Comparison of ENCODE assay signal across 27 mouse cellular contexts in genomic region chr9:40723311-40723772, GRCm38 (mm10). TPM values are rescaled to one million over a fixed set of nuclear protein-coding genes. Genes with fewer than 3 reads are reported as not detected.
DNase-seq lines count a peak whose midpoint lies in the region; ATAC-seq lines count a peak whose summit lies in the region.
"Had no signal": no experiment of that assay in that cellular context is flagged by ENCODE, and none has a peak within 500 bp of the region (broad histone marks: within the 10 kb centered on the region; RNA-seq: fewer than 3 reads in every experiment).

No protein-coding gene starts in this region.

- WGBS in forebrain, embryonic 13.5 days, result 51% methylated on average over 2 of the region's 2 CpGs
- 63% methylated on average over 2 of the region's 2 CpGs for WGBS in forebrain, embryonic 12.5 days
- WGBS in kidney, embryonic 15.5 days, result 31% methylated on average over 2 of the region's 2 CpGs

- no peak overlapping the region for H3K9ac ChIP-seq in forebrain, embryonic 13.5 days
- no peak overlapping the region for H3K9ac ChIP-seq in forebrain, embryonic 12.5 days
- no peak overlapping the region for H3K9ac ChIP-seq in kidney, embryonic 15.5 days
- H3K9ac ChIP-seq: embryonic facial prominence, embryonic 13.5 days; heart, embryonic 15.5 days; intestine, embryonic 15.5 days; liver, embryonic 13.5 days; midbrain, embryonic 15.5 days had no signal

- no peak for DNase-seq in kidney, postnatal 25 days
- DNase-seq in cerebellum, adult 11 months, result peak; percentile 71
- peak; percentile 72 to 80 for DNase-seq in cerebellum, postnatal 14 days
- DNase-seq in left cerebral cortex, postnatal 10 days (ENCODE audit: extremely low spot score in 1 of 2, low spot score in 2 of 2), result no peak
- DNase-seq: gastrocnemius, adult 2 months; layer of hippocampus, postnatal 36 days; liver, embryonic 13.5 days; right cerebral cortex, adult 18-20 months; thymus, postnatal 36 days had no signal

- no peaks in the 10 kb centered on the region for H3K36me3 ChIP-seq in forebrain, embryonic 13.5 days (ENCODE audit: poor library complexity, severe bottlenecking)
- H3K36me3 ChIP-seq in forebrain, embryonic 12.5 days (replicated peaks), result no peaks in the 10 kb centered on the region
- no peaks in the 10 kb centered on the region for H3K36me3 ChIP-seq in kidney, embryonic 15.5 days
- H3K36me3 ChIP-seq: embryonic facial prominence, embryonic 13.5 days; G1E; heart, embryonic 15.5 days; intestine, embryonic 15.5 days; liver, embryonic 13.5 days; midbrain, embryonic 15.5 days had no signal

- ATAC-seq in forebrain, embryonic 13.5 days, result peak; percentile 28; the same call in 1 of the 2 replicates
- no peak for ATAC-seq in forebrain, embryonic 12.5 days (ENCODE audit: low FRiP score)
- 0 out of 2 replicates have a peak, but pooled peaks have one; percentile 50 for ATAC-seq in kidney, embryonic 15.5 days (replicated peaks; ENCODE audit: low FRiP score)
- no peak for ATAC-seq in granulocyte monocyte progenitor cell, adult 5-6 weeks (replicated peaks; ENCODE audit: poor library complexity, severe bottlenecking)
- ATAC-seq: CD4-positive, CD25-positive, alpha-beta regulatory T cell, adult 4 months; intestine, embryonic 15.5 days; lung, postnatal 0 days; midbrain, embryonic 15.5 days had no signal

- no peak overlapping the region for H3K4me3 ChIP-seq in forebrain, embryonic 13.5 days
- H3K4me3 ChIP-seq in forebrain, embryonic 12.5 days (replicated peaks), result no peak overlapping the region
- no peak overlapping the region for H3K4me3 ChIP-seq in kidney, embryonic 15.5 days (replicated peaks)
- H3K4me3 ChIP-seq: embryonic facial prominence, embryonic 13.5 days; gastrocnemius, adult 2 months; heart, embryonic 15.5 days; intestine, embryonic 15.5 days; liver, embryonic 13.5 days; midbrain, embryonic 15.5 days had no signal

- intact Hi-C loops in left cerebral cortex, postnatal 10 days (cut with DNase I), result no loop called here

- H3K4me1 ChIP-seq in forebrain, embryonic 13.5 days, result peaks cover 28% of the 10 kb centered on the region
- peaks cover 21% of the 10 kb centered on the region for H3K4me1 ChIP-seq in forebrain, embryonic 12.5 days
- H3K4me1 ChIP-seq in kidney, embryonic 15.5 days, result peaks cover 49% of the 10 kb centered on the region
- H3K4me1 ChIP-seq: heart, embryonic 15.5 days; intestine, embryonic 15.5 days; liver, embryonic 13.5 days; midbrain, embryonic 15.5 days had no signal

- no peaks in the 10 kb centered on the region for H3K27me3 ChIP-seq in forebrain, embryonic 13.5 days
- H3K27me3 ChIP-seq in forebrain, embryonic 12.5 days, result no peaks in the 10 kb centered on the region
- no peaks in the 10 kb centered on the region for H3K27me3 ChIP-seq in kidney, embryonic 15.5 days
- H3K27me3 ChIP-seq: embryonic facial prominence, embryonic 13.5 days; heart, embryonic 15.5 days; intestine, embryonic 15.5 days; liver, embryonic 13.5 days; midbrain, embryonic 15.5 days had no signal

- 0 out of 2 replicates have a peak overlapping the region, but pooled peaks have one; percentile 20 for H3K27ac ChIP-seq in forebrain, embryonic 13.5 days
- no peak overlapping the region for H3K27ac ChIP-seq in forebrain, embryonic 12.5 days
- H3K27ac ChIP-seq in kidney, embryonic 15.5 days, result peak overlapping the region; percentile 76
- H3K27ac ChIP-seq: embryonic facial prominence, embryonic 13.5 days; gastrocnemius, adult 2 months; heart, embryonic 15.5 days; intestine, embryonic 15.5 days; liver, embryonic 13.5 days; midbrain, embryonic 15.5 days had no signal

- H3K4me2 ChIP-seq in forebrain, embryonic 13.5 days, result no peak overlapping the region
- no peak overlapping the region for H3K4me2 ChIP-seq in forebrain, embryonic 12.5 days
- no peak overlapping the region for H3K4me2 ChIP-seq in kidney, embryonic 15.5 days
- H3K4me2 ChIP-seq: embryonic facial prominence, embryonic 13.5 days; heart, embryonic 15.5 days; intestine, embryonic 15.5 days; liver, embryonic 13.5 days; midbrain, embryonic 15.5 days had no signal

- no peaks in the 10 kb centered on the region for H3K9me3 ChIP-seq in forebrain, embryonic 13.5 days (replicated peaks)
- no peaks in the 10 kb centered on the region for H3K9me3 ChIP-seq in forebrain, embryonic 12.5 days
- no peaks in the 10 kb centered on the region for H3K9me3 ChIP-seq in kidney, embryonic 15.5 days (replicated peaks)
- H3K9me3 ChIP-seq: embryonic facial prominence, embryonic 13.5 days; G1E; heart, embryonic 15.5 days; intestine, embryonic 15.5 days; liver, embryonic 13.5 days; midbrain, embryonic 15.5 days had no signal

RNA-seq across cellular contexts. Expression of gene Clmp, which starts 37.6 kb away (rescaled TPM):
- polyA plus RNA-seq in forebrain, embryonic 13.5 days (2015; fragmentation: Nextera tagmentation; extraction: Ambion mirVana), result 26.3 and 32.4 TPM in 2 replicates
- polyA plus RNA-seq in forebrain, embryonic 12.5 days (2016; fragmentation: Nextera tagmentation; extraction: Ambion mirVana), result 24.7 and 31.0 TPM in 2 replicates
- polyA plus RNA-seq in kidney, embryonic 15.5 days (2015; fragmentation: Nextera tagmentation; extraction: Ambion mirVana), result 26.7 and 29.9 TPM in 2 replicates
- not detected in 2 replicates for total RNA-seq in granulocyte monocyte progenitor cell, adult 5-6 weeks (2014; fragmentation: Nextera tagmentation)
- total RNA-seq in granulocyte monocyte progenitor cell, adult 5-6 weeks (2017), result 0.13 and 0.52 TPM in 2 replicates
- total RNA-seq in left cerebral cortex, postnatal 10 days (2021), result 10 to 100 TPM; 50.0 to 59.1 TPM
- polyA plus RNA-seq: G1E had no signal

RNA-seq across cellular contexts. Expression of gene Gm21915, which starts 52.9 kb away (rescaled TPM):
- not detected in 2 replicates for polyA plus RNA-seq in forebrain, embryonic 13.5 days (2015; fragmentation: Nextera tagmentation; extraction: Ambion mirVana)
- polyA plus RNA-seq in forebrain, embryonic 12.5 days (2016; fragmentation: Nextera tagmentation; extraction: Ambion mirVana), result not detected in 2 replicates
- polyA plus RNA-seq in kidney, embryonic 15.5 days (2015; fragmentation: Nextera tagmentation; extraction: Ambion mirVana), result not detected in 2 replicates
- total RNA-seq in granulocyte monocyte progenitor cell, adult 5-6 weeks (2014; fragmentation: Nextera tagmentation), result not detected in 2 replicates
- total RNA-seq in granulocyte monocyte progenitor cell, adult 5-6 weeks (2017), result not detected in 2 replicates
- total RNA-seq in left cerebral cortex, postnatal 10 days (2021), result not detected
- total RNA-seq: adrenal gland, adult 18-20 months; gastrocnemius, adult 2 months; heart, adult 18-20 months; layer of hippocampus, postnatal 36 days; megakaryocyte, adult 5-6 weeks had no signal
- polyA plus RNA-seq: CD4-positive, CD25-positive, alpha-beta regulatory T cell, adult 4 months; embryonic facial prominence, embryonic 13.5 days; G1E; heart, embryonic 15.5 days; hindbrain, embryonic 11.5 days; intestine, embryonic 15.5 days; large intestine, adult 2 months; limb, embryonic 11.5 days; liver, embryonic 13.5 days; lung, postnatal 0 days; midbrain, embryonic 15.5 days; small intestine, adult 2 months had no signal

Comparison
In these comparisons a context has a peak if more than half of its experiments do, and no peak if none do; other contexts are left out.
1. ATAC-seq: peak in forebrain, embryonic 13.5 days (single experiment) and kidney, embryonic 15.5 days (single experiment); none in forebrain, embryonic 12.5 days (single experiment) and granulocyte monocyte progenitor cell, adult 5-6 weeks (single experiment).
2. DNase-seq: peak in cerebellum, adult 11 months (single experiment) and cerebellum, postnatal 14 days (2 of 2); none in kidney, postnatal 25 days (0 of 2) and left cerebral cortex, postnatal 10 days (0 of 2).